Mouse (Mus musculus) kidney, adult 10 weeks (tissue): Measurements from ENCODE around the gene Tada3. TPM values are rescaled to one million over a fixed set of nuclear protein-coding genes. Genes with fewer than 3 reads are reported as not detected.

Experiments
- polyA plus RNA-seq: library from polyadenylated mRNA; stranded (reverse); fragments of 350-450 nt; fragmentation: Illumina TruSeq; extraction: RNeasy Lipid Tissue Mini Kit (QIAGEN cat#74804); gene quantifications from one replicate; pipeline ENCODE4 v1.2.3, GENCODE M21; 2014; ENCODE audit warnings: low read depth, low replicate concordance

The Tada3 gene
- 1.4 TPM for polyA plus RNA-seq

GRCm38 (mm10) chr6:113377496-113378385 is at the start of gene Tada3, which contains the start of gene Arpc4:
Gene Tada3, minus strand, starts transcription at chr6:113377883.
Gene Arpc4, plus strand, starts transcription at chr6:113378115.

GRCm38 (mm10) chr6:113419199-113419587 is 41.5 kb upstream of the Tada3 start, which contains the start of gene Rpusd3:
Gene Rpusd3, minus strand, starts transcription at chr6:113419340.

GRCm38 (mm10) chr6:113388960-113389359 is 11.3 kb upstream of the Tada3 start, which contains the start of gene Ttll3:
Gene Ttll3, plus strand, starts transcription at chr6:113389260.

GRCm38 (mm10) chr6:113343177-113344092 is 34.2 kb downstream of the Tada3 start, which contains the start of gene Camk1:
Gene Camk1, minus strand, starts transcription at chr6:113343984.

GRCm38 (mm10) chr6:113326533-113327315 is 51.0 kb downstream of the Tada3 start, which contains the start of gene Ogg1:
Gene Ogg1, plus strand, starts transcription at chr6:113326972.

Other genes starting within 250 kb of the Tada3 start
- gene Lhfpl4, start 182.5 kb downstream of the Tada3 start, polyA plus RNA-seq = not detected
- gene Mtmr14, start 140.0 kb downstream of the Tada3 start, polyA plus RNA-seq = 20.5 TPM
- not detected for gene Cpne9, start 95.6 kb downstream of the Tada3 start, polyA plus RNA-seq
- 2.6 TPM for gene Brpf1, start 70.7 kb downstream of the Tada3 start, polyA plus RNA-seq
- gene Ogg1, start 50.9 kb downstream of the Tada3 start, polyA plus RNA-seq = 1.6 TPM
- 22.2 TPM for gene Camk1, start 33.9 kb downstream of the Tada3 start, polyA plus RNA-seq
- gene Arpc4, start 232 bp upstream of the Tada3 start, polyA plus RNA-seq = 127 TPM
- 0.32 TPM for gene Ttll3, start 11.4 kb upstream of the Tada3 start, polyA plus RNA-seq
- gene Rpusd3, start 41.5 kb upstream of the Tada3 start, polyA plus RNA-seq = 0.69 TPM
- gene Cidec, start 57.9 kb upstream of the Tada3 start, polyA plus RNA-seq = 0.24 TPM
- gene Jagn1, start 64.7 kb upstream of the Tada3 start, polyA plus RNA-seq = 29.4 TPM
- 4.5 TPM for gene Il17re, start 80.6 kb upstream of the Tada3 start, polyA plus RNA-seq
- 6.2 TPM for gene Il17rc, start 93.5 kb upstream of the Tada3 start, polyA plus RNA-seq
- 1.5 TPM for gene Creld1, start 105.4 kb upstream of the Tada3 start, polyA plus RNA-seq
- gene Prrt3, start 124.0 kb upstream of the Tada3 start, polyA plus RNA-seq = not detected
- 92.6 TPM for gene Emc3, start 153.8 kb upstream of the Tada3 start, polyA plus RNA-seq
- gene Fancd2, start 153.8 kb upstream of the Tada3 start, polyA plus RNA-seq = 0.16 TPM
- gene Fancd2os, start 222.8 kb upstream of the Tada3 start, polyA plus RNA-seq = 7.1 TPM
- gene Brk1, start 226.9 kb upstream of the Tada3 start, polyA plus RNA-seq = 46.0 TPM
- gene Vhl, start 246.1 kb upstream of the Tada3 start, polyA plus RNA-seq = 20.6 TPM